Mouse (Mus musculus) heart, embryonic 13.5 days (tissue): Measurements from ENCODE around the gene Pnpo. TPM values are rescaled to one million over a fixed set of nuclear protein-coding genes. Genes with fewer than 3 reads are reported as not detected.

Source experiments
- ATAC-seq: fragments of 200-750 bp; cut with Nextera tagmentation; 2 replicates; pipeline ENCODE4 v1.8.0; 2017; ENCODE audit warnings: moderate TSS enrichment; ENCODE audit not compliant: insufficient number of reproducible peaks, low FRiP score, low TSS enrichment; ENCODE audit errors: extremely low read depth
- H3K27ac ChIP-seq: fragments of 300-500 bp; sonication (generic); replicated peaks from 2 replicates; pipeline ENCODE4 v1.5.1; 2015; ENCODE audit warnings: moderate library complexity, mild to moderate bottlenecking, inconsistent platforms
- H3K27me3 ChIP-seq: fragments of 300-500 bp; sonication (generic); replicated peaks from 2 replicates; pipeline ENCODE4 v1.6.1; 2015; ENCODE audit warnings: mild to moderate bottlenecking, inconsistent platforms
- H3K36me3 ChIP-seq: fragments of 300-500 bp; sonication (generic); 2 replicates; pipeline ENCODE4 v1.6.1; 2015; ENCODE audit warnings: mild to moderate bottlenecking, inconsistent platforms
- H3K4me1 ChIP-seq: fragments of 300-500 bp; sonication (generic); 2 replicates; pipeline ENCODE4 v1.6.1; 2015; ENCODE audit warnings: inconsistent platforms
- H3K4me2 ChIP-seq: fragments of 300-500 bp; sonication (generic); 2 replicates; pipeline ENCODE4 v1.6.1; 2015; ENCODE audit warnings: inconsistent platforms, mild to moderate bottlenecking, moderate library complexity
- H3K4me3 ChIP-seq: fragments of 300-500 bp; sonication (generic); 2 replicates; pipeline ENCODE4 v1.5.1; 2015; ENCODE audit warnings: moderate library complexity, mild to moderate bottlenecking, inconsistent platforms
- H3K9ac ChIP-seq: fragments of 300-500 bp; sonication (generic); 2 replicates; pipeline ENCODE4 v1.6.1; 2015; ENCODE audit warnings: inconsistent platforms, mild to moderate bottlenecking, moderate library complexity
- H3K9me3 ChIP-seq: fragments of 300-500 bp; sonication (generic); 2 replicates; pipeline ENCODE4 v1.6.1; 2016; ENCODE audit warnings: inconsistent platforms
- WGBS: fragments of 180-500 bp; shearing (Covaris S2); methylation state at CpG from one replicate; pipeline ENCODE4 v1.1.7; 2015; ENCODE audit warnings: mixed read lengths; 5-methylcytosine and 5-hydroxymethylcytosine counted together
- polyA plus RNA-seq: library from polyadenylated mRNA; unstranded; fragments of >200 nt; fragmentation: Nextera tagmentation; extraction: Ambion mirVana; gene quantifications from 2 replicates; pipeline ENCODE4 v1.2.1, GENCODE M21; 2015

Gene Pnpo
- polyA plus RNA-seq, 1 experiment from 2014 or later = 53.3 TPM

DNA sequence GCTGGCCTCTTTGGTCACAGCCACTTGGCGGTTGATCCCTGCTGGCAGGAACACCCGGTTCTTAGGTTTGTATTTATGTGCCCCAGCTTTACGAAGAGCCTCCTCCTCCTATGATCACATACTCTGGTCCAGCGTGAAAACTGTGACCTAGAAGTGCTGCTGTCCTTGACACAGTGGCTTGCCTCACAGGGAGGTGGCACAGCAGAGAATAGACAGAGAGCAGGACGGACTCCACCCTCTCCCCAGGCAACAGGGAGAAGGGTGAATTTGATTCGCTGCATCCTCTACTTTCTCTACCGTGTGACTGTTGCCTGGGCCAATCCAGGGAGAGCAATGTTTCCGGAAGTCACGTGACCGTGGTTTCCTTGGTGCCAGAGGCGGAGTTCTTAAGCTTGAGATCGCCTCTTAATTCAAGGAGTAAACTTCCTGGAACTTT is 8.8 kb downstream of the Pnpo start:
- peak overlapping the region; percentile 72 for H3K27ac ChIP-seq
- H3K4me1 ChIP-seq = peaks cover 30% of the 10 kb centered on the region
- ATAC-seq = peak; percentile 90
- H3K9ac ChIP-seq = peak overlapping the region; percentile 56
- peak overlapping the region; percentile 32 for H3K4me3 ChIP-seq
- H3K4me2 ChIP-seq = peak overlapping the region; percentile 61
- H3K9me3 ChIP-seq = no peaks in the 10 kb centered on the region
- peaks cover 12% of the 10 kb centered on the region for H3K36me3 ChIP-seq
- H3K27me3 ChIP-seq = peaks cover 10% of the 10 kb centered on the region
- 20% methylated on average over 12 of the region's 12 CpGs for WGBS

- H3K4me1 ChIP-seq = peaks cover 36% of the 10 kb centered on the region
- H3K4me3 ChIP-seq = no peak overlapping the region
- H3K9me3 ChIP-seq = no peaks in the 10 kb centered on the region
- no peak overlapping the region for H3K4me2 ChIP-seq
- H3K9ac ChIP-seq = no peak overlapping the region
- peaks cover under 1% of the 10 kb centered on the region; the same call in 1 of the 2 replicates for H3K36me3 ChIP-seq
- ATAC-seq = no peak
- peaks cover 22% of the 10 kb centered on the region for H3K27me3 ChIP-seq
- H3K27ac ChIP-seq = no peak overlapping the region
- 80% methylated on average over 13 of the region's 13 CpGs for WGBS
Observed at GRCm38 (mm10) chr11:96933562-96934276, 10.1 kb downstream of the Pnpo start.

DNA sequence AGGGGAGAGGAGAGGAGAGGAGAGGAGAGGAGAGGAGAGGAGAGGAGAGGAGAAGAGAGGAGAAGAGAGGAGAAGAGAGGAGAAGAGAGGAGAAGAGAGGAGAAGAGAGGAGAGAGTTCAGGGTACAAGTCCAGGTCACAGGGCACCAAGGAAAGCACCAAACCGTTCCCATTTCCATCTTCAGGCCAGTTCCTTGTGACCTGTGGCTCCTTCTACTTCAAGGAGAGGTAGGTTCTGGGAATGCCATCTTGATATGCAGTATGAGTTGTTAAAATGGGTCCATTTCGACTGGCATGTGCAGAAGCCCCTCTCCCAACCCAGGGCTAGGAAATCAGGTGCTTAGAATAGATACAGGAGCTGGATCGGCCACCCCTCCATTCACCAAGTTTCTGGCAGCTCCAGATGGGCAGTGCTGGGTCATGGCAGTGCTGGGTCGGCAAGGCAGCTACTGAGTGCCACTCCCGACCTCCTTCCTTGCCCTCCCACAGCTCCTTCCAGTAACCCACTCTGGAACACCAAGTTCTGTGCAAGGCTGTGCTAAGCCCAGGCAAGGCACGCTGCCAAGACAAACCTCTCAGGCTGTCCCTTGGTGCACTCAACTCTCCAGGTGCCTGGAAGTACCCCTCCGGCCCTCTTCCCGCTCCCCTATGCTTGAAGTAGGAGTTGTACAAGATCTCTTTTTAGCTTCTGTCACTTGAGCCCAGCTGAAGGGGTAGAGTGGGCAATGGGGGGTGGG is 12.3 kb downstream of the Pnpo start:
- no peak overlapping the region for H3K27ac ChIP-seq
- H3K27me3 ChIP-seq = peaks cover 38% of the 10 kb centered on the region
- no peaks in the 10 kb centered on the region for H3K36me3 ChIP-seq
- 46% methylated on average over 8 of the region's 8 CpGs for WGBS
- no peak overlapping the region; the same call in 1 of the 2 replicates for H3K9ac ChIP-seq
- H3K4me3 ChIP-seq = no peak overlapping the region
- no peak for ATAC-seq
- H3K4me2 ChIP-seq = no peak overlapping the region
- H3K4me1 ChIP-seq = peaks cover 28% of the 10 kb centered on the region
- H3K9me3 ChIP-seq = no peaks in the 10 kb centered on the region

GRCm38 (mm10) chr11:96929766-96930331 is 13.9 kb downstream of the Pnpo start:
- Histone ChIP-seq H3K27me3 (peaks cover 40% of the 10 kb centered on the region), H3K36me3 (no peaks in the 10 kb centered on the region), H3K9me3 (no peaks in the 10 kb centered on the region), H3K4me1 (peaks cover 22% of the 10 kb centered on the region), H3K9ac (no peak overlapping the region), H3K4me3 (no peak overlapping the region), H3K27ac (no peak overlapping the region), H3K4me2 (no peak overlapping the region; the same call in 1 of the 2 replicates)
- 49% methylated on average over 9 of the region's 9 CpGs for WGBS
- no peak for ATAC-seq

GRCm38 (mm10) chr11:96929096-96929765 is 14.6 kb downstream of the Pnpo start:
- Histone ChIP-seq H3K36me3 (no peaks in the 10 kb centered on the region), H3K4me3 (no peak overlapping the region), H3K4me1 (peaks cover 16% of the 10 kb centered on the region), H3K9ac (no peak overlapping the region), H3K27me3 (peaks cover 40% of the 10 kb centered on the region), H3K9me3 (no peaks in the 10 kb centered on the region), H3K27ac (no peak overlapping the region), H3K4me2 (no peak overlapping the region)
- ATAC-seq = no peak
- WGBS = 13% methylated on average over 13 of the region's 13 CpGs

- H3K9ac ChIP-seq = no peak overlapping the region
- H3K36me3 ChIP-seq = no peaks in the 10 kb centered on the region
- peaks cover 15% of the 10 kb centered on the region for H3K4me1 ChIP-seq
- peaks cover 40% of the 10 kb centered on the region for H3K27me3 ChIP-seq
- no peaks in the 10 kb centered on the region for H3K9me3 ChIP-seq
- no peak overlapping the region for H3K4me3 ChIP-seq
- WGBS = 8% methylated on average over 5 of the region's 5 CpGs
- ATAC-seq = no peak
- no peak overlapping the region for H3K27ac ChIP-seq
- H3K4me2 ChIP-seq = no peak overlapping the region
Observed at GRCm38 (mm10) chr11:96928691-96929090, 15.1 kb downstream of the Pnpo start.

- no peak within 1 kb of the TSS for H3K4me3 ChIP-seq
- H3K36me3 ChIP-seq = no peaks in the 10 kb centered on the region
- H3K27ac ChIP-seq = no peak within 1 kb of the TSS
- no peak for ATAC-seq
- H3K9me3 ChIP-seq = no peaks in the 10 kb centered on the region
- 65% methylated on average over 2 of the region's 2 CpGs for WGBS
- no peak within 1 kb of the TSS for H3K9ac ChIP-seq
- no peak within 1 kb of the TSS for H3K4me2 ChIP-seq
- peaks cover 40% of the 10 kb centered on the region for H3K27me3 ChIP-seq
- peaks cover 12% of the 10 kb centered on the region for H3K4me1 ChIP-seq
Observed at GRCm38 (mm10) chr11:96928088-96928487, 15.7 kb downstream of the Pnpo start, which contains the start of gene Prr15l. Gene Prr15l, plus strand, starts transcription at chr11:96928104.

- WGBS = 56% methylated on average over 5 of the region's 5 CpGs
- peaks cover 8% of the 10 kb centered on the region for H3K4me1 ChIP-seq
Observed at GRCm38 (mm10) chr11:96926587-96926986, 17.2 kb downstream of the Pnpo start.

GRCm38 (mm10) chr11:96925469-96926148 is 18.2 kb downstream of the Pnpo start:
- Histone ChIP-seq H3K36me3 (no peaks in the 10 kb centered on the region), H3K4me2 (no peak overlapping the region), H3K9ac (no peak overlapping the region), H3K27me3 (peaks cover 36% of the 10 kb centered on the region), H3K4me1 (peaks cover 6% of the 10 kb centered on the region; the same call in 1 of the 2 replicates), H3K9me3 (no peaks in the 10 kb centered on the region), H3K4me3 (no peak overlapping the region), H3K27ac (no peak overlapping the region)
- ATAC-seq = no peak
- 81% methylated on average over 12 of the region's 12 CpGs for WGBS

More at GRCm38 (mm10) chr11:96926587-96926986, 17.2 kb downstream of the Pnpo start:
- Histone ChIP-seq H3K9me3 (no peaks in the 10 kb centered on the region), H3K27ac (no peak overlapping the region), H3K4me3 (no peak overlapping the region), H3K36me3 (no peaks in the 10 kb centered on the region), H3K4me2 (no peak overlapping the region), H3K27me3 (peaks cover 40% of the 10 kb centered on the region), H3K9ac (no peak overlapping the region)
- ATAC-seq = no peak

GRCm38 (mm10) chr11:96924861-96925260 is 18.9 kb downstream of the Pnpo start:
- no peak overlapping the region for H3K4me3 ChIP-seq
- no peak overlapping the region for H3K9ac ChIP-seq
- H3K4me1 ChIP-seq = peaks cover 6% of the 10 kb centered on the region; the same call in 1 of the 2 replicates
- no peak for ATAC-seq
- H3K4me2 ChIP-seq = no peak overlapping the region
- WGBS = 73% methylated on average over 11 of the region's 11 CpGs
- H3K27me3 ChIP-seq = peaks cover 30% of the 10 kb centered on the region
- no peaks in the 10 kb centered on the region for H3K36me3 ChIP-seq
- H3K27ac ChIP-seq = no peak overlapping the region
- H3K9me3 ChIP-seq = no peaks in the 10 kb centered on the region
